Mouse (Mus musculus): Measurements from ENCODE around the gene Sema3b. TPM values are rescaled to one million over a fixed set of nuclear protein-coding genes. Genes with fewer than 3 reads are reported as not detected.
"Not testable (repeated sequence)": the region's sequence is repeated elsewhere in the genome, so short reads cannot be mapped to it uniquely, and the experiment has no call there.

Gene Sema3b
- polyA plus RNA-seq, 1 experiment = 95.6 TPM

- TF ChIP-seq POLR2A (IDR thresholded peaks at IDR 0.05; ENCODE audit: borderline replicate concordance, extremely low read depth, low read depth, low read length) (no peak), CTCF (IDR thresholded peaks at IDR 0.05; ENCODE audit: insufficient read depth, low read length) (no peak)
- Histone ChIP-seq H3K4me3 (replicated peaks; ENCODE audit: extremely low read depth, low read depth, low read length) (no peak overlapping the region), H3K4me1 (ENCODE audit: control insufficient read depth, insufficient read depth, low read length) (peaks cover 15% of the 10 kb centered on the region; the same call in 1 of the 2 replicates)
- WGBS = 91% methylated on average over 10 of the region's 10 CpGs
- DNase-seq = no peak
Observed at GRCm38 (mm10) chr9:107577871-107578270, 31.2 kb downstream of the Sema3b start.

GRCm38 (mm10) chr9:107576357-107577107, 32.5 kb downstream of the Sema3b start, which contains the start of gene Hyal1:
Hyal1 (plus strand) TSS chr9:107576927.
- peak within 1 kb of the TSS; percentile 63 for H3K4me3 ChIP-seq (replicated peaks; ENCODE audit: extremely low read depth, low read depth, low read length)
- TF ChIP-seq POLR2A (IDR thresholded peaks at IDR 0.05; ENCODE audit: borderline replicate concordance, extremely low read depth, low read depth, low read length) (peak; percentile 89; the same call in 1 of the 2 replicates), CTCF (IDR thresholded peaks at IDR 0.05; ENCODE audit: insufficient read depth, low read length) (no peak)
- DNase-seq = peak; percentile 71
- H3K4me1 ChIP-seq (ENCODE audit: control insufficient read depth, insufficient read depth, low read length) = peaks cover 16% of the 10 kb centered on the region
- 11% methylated on average over 16 of the region's 16 CpGs for WGBS

GRCm38 (mm10) chr9:107575579-107576356, 33.3 kb downstream of the Sema3b start:
- TF ChIP-seq CTCF (IDR thresholded peaks at IDR 0.05; ENCODE audit: insufficient read depth, low read length) = no peak
- TF ChIP-seq POLR2A (IDR thresholded peaks at IDR 0.05; ENCODE audit: borderline replicate concordance, extremely low read depth, low read depth, low read length) = no peak
- no peak overlapping the region for H3K4me3 ChIP-seq (replicated peaks; ENCODE audit: extremely low read depth, low read depth, low read length)
- no peak for DNase-seq
- 64% methylated on average over 14 of the region's 14 CpGs for whole genome bisulfite sequencing
- H3K4me1 ChIP-seq (ENCODE audit: control insufficient read depth, insufficient read depth, low read length) = peaks cover 17% of the 10 kb centered on the region

GRCm38 (mm10) chr9:107573774-107574173, 35.3 kb downstream of the Sema3b start:
- WGBS = 90% methylated on average over 6 of the region's 6 CpGs
- not testable (repeated sequence) for H3K4me3 ChIP-seq (replicated peaks; ENCODE audit: extremely low read depth, low read depth, low read length); DNase-seq
- peaks cover 24% of the 10 kb centered on the region for H3K4me1 ChIP-seq (ENCODE audit: control insufficient read depth, insufficient read depth, low read length)

- 93% methylated on average over 2 of the region's 2 CpGs for WGBS
Observed at GRCm38 (mm10) chr9:107572327-107572662, 36.7 kb downstream of the Sema3b start.

GRCm38 (mm10) chr9:107571534-107572326, 37.3 kb downstream of the Sema3b start:
- DNase-seq = no peak
- Histone ChIP-seq H3K4me3 (replicated peaks; ENCODE audit: extremely low read depth, low read depth, low read length) (peak overlapping the region; percentile 91), H3K4me1 (ENCODE audit: control insufficient read depth, insufficient read depth, low read length) (peaks cover 18% of the 10 kb centered on the region)
- WGBS = 74% methylated on average over 22 of the region's 22 CpGs
- no peak for TF ChIP-seq CTCF (IDR thresholded peaks at IDR 0.05; ENCODE audit: insufficient read depth, low read length)
- no peak; the same call in 1 of the 2 replicates for TF ChIP-seq POLR2A (IDR thresholded peaks at IDR 0.05; ENCODE audit: borderline replicate concordance, extremely low read depth, low read depth, low read length)

More at GRCm38 (mm10) chr9:107572327-107572662, 36.7 kb downstream of the Sema3b start:
- TF ChIP-seq POLR2A (IDR thresholded peaks at IDR 0.05; ENCODE audit: borderline replicate concordance, extremely low read depth, low read depth, low read length) = no peak
- Histone ChIP-seq H3K4me1 (ENCODE audit: control insufficient read depth, insufficient read depth, low read length) (peaks cover 18% of the 10 kb centered on the region), H3K4me3 (replicated peaks; ENCODE audit: extremely low read depth, low read depth, low read length) (no peak overlapping the region)
- no peak for DNase-seq

GRCm38 (mm10) chr9:107570845-107571244, 38.2 kb downstream of the Sema3b start:
- no peak for TF ChIP-seq CTCF (IDR thresholded peaks at IDR 0.05; ENCODE audit: insufficient read depth, low read length)
- TF ChIP-seq POLR2A (IDR thresholded peaks at IDR 0.05; ENCODE audit: borderline replicate concordance, extremely low read depth, low read depth, low read length) = peak; percentile 47; the same call in 1 of the 2 replicates
- Histone ChIP-seq H3K4me3 (replicated peaks; ENCODE audit: extremely low read depth, low read depth, low read length) (peak overlapping the region; percentile 91), H3K4me1 (ENCODE audit: control insufficient read depth, insufficient read depth, low read length) (peaks cover 14% of the 10 kb centered on the region)
- DNase-seq = no peak
- 54% methylated on average over 21 of the region's 21 CpGs for WGBS

- 29% methylated on average over 13 of the region's 13 CpGs for WGBS
- TF ChIP-seq CTCF (IDR thresholded peaks at IDR 0.05; ENCODE audit: insufficient read depth, low read length) (no peak), POLR2A (IDR thresholded peaks at IDR 0.05; ENCODE audit: borderline replicate concordance, extremely low read depth, low read depth, low read length) (peak; percentile 28; the same call in 1 of the 2 replicates)
Observed at GRCm38 (mm10) chr9:107570016-107570415, 39.0 kb downstream of the Sema3b start.

GRCm38 (mm10) chr9:107569270-107569669, 39.8 kb downstream of the Sema3b start:
- DNase-seq = no peak
- Histone ChIP-seq H3K4me1 (ENCODE audit: control insufficient read depth, insufficient read depth, low read length) (peaks cover 16% of the 10 kb centered on the region), H3K4me3 (replicated peaks; ENCODE audit: extremely low read depth, low read depth, low read length) (peak overlapping the region; percentile 91)
- TF ChIP-seq CTCF (IDR thresholded peaks at IDR 0.05; ENCODE audit: insufficient read depth, low read length) (no peak), POLR2A (IDR thresholded peaks at IDR 0.05; ENCODE audit: borderline replicate concordance, extremely low read depth, low read depth, low read length) (no peak)
- under 1% methylated on average over 23 of the region's 23 CpGs for WGBS

More at GRCm38 (mm10) chr9:107570016-107570415, 39.0 kb downstream of the Sema3b start:
- Histone ChIP-seq H3K4me1 (ENCODE audit: control insufficient read depth, insufficient read depth, low read length) (peaks cover 14% of the 10 kb centered on the region), H3K4me3 (replicated peaks; ENCODE audit: extremely low read depth, low read depth, low read length) (peak overlapping the region; percentile 91)
- DNase-seq = no peak

Measured in lung, adult 2 months (tissue).